Mouse (Mus musculus) liver, embryonic 15.5 days (tissue): ENCODE results near the gene Dusp13. TPM values are rescaled to one million over a fixed set of nuclear protein-coding genes. Genes with fewer than 3 reads are reported as not detected.

Source experiments
- ATAC-seq: fragments of 200-750 bp; cut with Nextera tagmentation; 2 replicates; pipeline ENCODE4 v1.8.0; 2017; ENCODE audit warnings: moderate number of reproducible peaks, mild to moderate bottlenecking, moderate library complexity; ENCODE audit not compliant: insufficient read depth
- H3K27ac ChIP-seq: fragments of 300-500 bp; sonication (generic); replicated peaks from 2 replicates; pipeline ENCODE4 v1.5.1; 2015; ENCODE audit warnings: mild to moderate bottlenecking, inconsistent platforms
- H3K27me3 ChIP-seq: fragments of 300-500 bp; sonication (generic); 2 replicates; pipeline ENCODE4 v1.6.1; 2015; ENCODE audit warnings: mild to moderate bottlenecking, inconsistent platforms
- H3K36me3 ChIP-seq: fragments of 300-500 bp; sonication (generic); replicated peaks from 2 replicates; pipeline ENCODE4 v1.6.1; 2015; ENCODE audit warnings: moderate library complexity, mild to moderate bottlenecking, inconsistent platforms
- H3K4me1 ChIP-seq: fragments of 300-500 bp; sonication (generic); replicated peaks from 2 replicates; pipeline ENCODE4 v1.6.1; 2015; ENCODE audit warnings: inconsistent platforms
- H3K4me2 ChIP-seq: fragments of 300-500 bp; sonication (generic); 2 replicates; pipeline ENCODE4 v1.6.1; 2015; ENCODE audit warnings: moderate library complexity, mild to moderate bottlenecking, inconsistent platforms
- H3K4me3 ChIP-seq: fragments of 300-500 bp; sonication (generic); replicated peaks from 2 replicates; pipeline ENCODE4 v1.5.1; 2015; ENCODE audit warnings: mild to moderate bottlenecking, inconsistent platforms
- H3K9ac ChIP-seq: fragments of 300-500 bp; sonication (generic); 2 replicates; pipeline ENCODE4 v1.6.1; 2015; ENCODE audit warnings: moderate library complexity, mild to moderate bottlenecking, inconsistent platforms
- H3K9me3 ChIP-seq: fragments of 300-500 bp; sonication (generic); replicated peaks from 2 replicates; pipeline ENCODE4 v1.6.1; 2016; ENCODE audit warnings: inconsistent platforms
- WGBS: fragments of 180-500 bp; shearing (Covaris S2); methylation state at CpG from one replicate; pipeline ENCODE4 v1.1.7; 2015; ENCODE audit warnings: mixed read lengths; ENCODE audit not compliant: insufficient replicate concordance; 5-methylcytosine and 5-hydroxymethylcytosine counted together
- polyA plus RNA-seq: library from polyadenylated mRNA; unstranded; fragments of >200 nt; fragmentation: Nextera tagmentation; extraction: Ambion mirVana; gene quantifications from 2 replicates; pipeline ENCODE4 v1.2.1, GENCODE M21; 2015

Dusp13 gene
- 0.16 and 0.18 TPM in 2 replicates for polyA plus RNA-seq

DNA sequence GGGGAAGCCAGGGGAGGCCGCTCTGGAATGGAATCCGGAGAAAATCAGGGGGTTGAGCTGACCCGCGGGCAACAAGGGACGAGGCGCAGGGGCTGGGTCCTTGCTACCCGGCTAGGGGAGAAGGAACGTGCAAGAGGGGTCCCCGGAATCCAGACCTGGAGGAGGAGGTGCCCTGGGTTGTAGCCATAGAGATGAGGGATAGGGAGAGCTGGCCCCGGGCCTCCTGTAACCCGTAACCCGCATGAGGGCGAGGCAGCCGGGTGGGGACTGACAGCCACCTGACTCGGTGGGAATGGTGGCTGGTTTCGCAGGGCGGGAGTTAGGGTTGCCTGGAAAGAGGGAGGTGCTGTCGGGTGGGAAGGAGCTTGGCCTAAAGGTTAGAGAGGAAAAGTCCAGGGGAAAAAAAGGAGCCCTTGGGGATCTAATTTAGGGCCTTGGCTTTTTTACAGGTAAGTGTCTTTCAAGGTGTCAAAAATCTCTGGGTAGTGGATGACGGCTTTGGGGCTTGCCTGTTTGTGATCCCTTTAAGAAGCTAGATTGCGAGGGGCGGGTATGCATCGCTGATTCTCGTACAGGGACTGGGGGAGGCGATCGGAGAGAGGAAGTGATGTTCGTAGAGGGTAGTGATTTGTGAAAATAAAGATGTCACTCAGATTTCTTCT lies at the start of gene Dusp13:
TSS of gene Dusp13 (minus strand) at position 301 of the 662 bp plus-strand sequence.
- under 1% methylated on average over 26 of the region's 26 CpGs for WGBS
- Histone ChIP-seq H3K27ac (peak within 1 kb of the TSS; percentile 79), H3K4me1 (peaks cover 63% of the 10 kb centered on the region), H3K9me3 (no peaks in the 10 kb centered on the region), H3K36me3 (no peaks in the 10 kb centered on the region), H3K27me3 (no peaks in the 10 kb centered on the region), H3K9ac (peak within 1 kb of the TSS; percentile 88), H3K4me2 (peak within 1 kb of the TSS; percentile 87), H3K4me3 (peak within 1 kb of the TSS; percentile 94)
- peak; percentile 78 for ATAC-seq

DNA sequence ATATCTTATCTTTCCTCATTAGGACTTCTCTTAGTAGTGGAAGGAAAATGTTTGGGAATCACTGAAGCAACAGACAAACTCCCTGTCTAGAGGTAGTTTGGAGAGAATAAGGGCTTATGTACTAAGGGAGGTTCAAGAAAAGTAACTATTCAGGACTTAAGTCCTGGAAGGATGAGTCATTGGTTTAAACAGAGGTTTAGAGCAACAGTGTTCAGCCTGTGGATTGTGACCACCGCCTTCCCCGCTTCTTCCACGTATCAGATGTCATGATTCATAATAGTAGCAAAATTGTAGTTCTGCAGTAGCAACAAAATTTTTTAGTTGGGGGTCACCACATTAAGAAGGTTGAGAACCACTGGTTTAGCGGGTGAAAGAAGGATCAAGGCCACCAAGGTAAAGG lies 49.7 kb upstream of the Dusp13 start:
- H3K9me3 ChIP-seq = no peaks in the 10 kb centered on the region
- peaks cover 5% of the 10 kb centered on the region; the same call in 1 of the 2 replicates for H3K36me3 ChIP-seq

DNA sequence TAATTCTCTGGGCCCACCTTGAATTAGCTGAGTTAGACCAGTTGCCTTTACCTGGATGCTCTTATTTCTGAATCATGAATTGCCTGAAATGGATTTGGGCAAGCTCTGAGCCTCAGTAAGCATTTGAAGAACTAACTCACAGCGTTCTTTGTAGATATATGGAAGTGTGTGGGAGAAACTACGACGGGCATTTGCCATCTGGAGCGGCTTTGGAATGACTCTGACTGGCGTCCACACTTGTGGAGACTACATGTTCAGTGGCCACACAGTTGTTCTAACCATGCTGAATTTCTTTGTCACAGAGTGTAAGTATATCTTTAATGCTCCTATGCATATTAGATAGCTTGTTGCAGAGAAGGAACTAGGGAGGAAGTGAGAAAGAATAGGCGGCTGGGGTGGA lies 41.3 kb upstream of the Dusp13 start:
- H3K4me3 ChIP-seq = no peak overlapping the region
- H3K4me1 ChIP-seq = 0 out of 2 replicates have a peak, but pooled peaks cover 4% of the 10 kb centered on the region
- peaks cover 25% of the 10 kb centered on the region for H3K36me3 ChIP-seq
- H3K27me3 ChIP-seq = no peaks in the 10 kb centered on the region
- H3K9ac ChIP-seq = no peak overlapping the region
- H3K9me3 ChIP-seq = no peaks in the 10 kb centered on the region
- no peak for ATAC-seq
- H3K4me2 ChIP-seq = no peak overlapping the region
- WGBS = 85% methylated on average over 6 of the region's 6 CpGs
- no peak overlapping the region for H3K27ac ChIP-seq

More for the DNA sequence above, 49.7 kb upstream of the Dusp13 start:
- H3K4me2 ChIP-seq = no peak overlapping the region
- H3K27me3 ChIP-seq = no peaks in the 10 kb centered on the region
- H3K9ac ChIP-seq = no peak overlapping the region
- no peak overlapping the region for H3K27ac ChIP-seq
- H3K4me3 ChIP-seq = no peak overlapping the region
- no peak for ATAC-seq
- 89% methylated on average over 4 of the region's 4 CpGs for WGBS
- H3K4me1 ChIP-seq = no peaks in the 10 kb centered on the region

DNA sequence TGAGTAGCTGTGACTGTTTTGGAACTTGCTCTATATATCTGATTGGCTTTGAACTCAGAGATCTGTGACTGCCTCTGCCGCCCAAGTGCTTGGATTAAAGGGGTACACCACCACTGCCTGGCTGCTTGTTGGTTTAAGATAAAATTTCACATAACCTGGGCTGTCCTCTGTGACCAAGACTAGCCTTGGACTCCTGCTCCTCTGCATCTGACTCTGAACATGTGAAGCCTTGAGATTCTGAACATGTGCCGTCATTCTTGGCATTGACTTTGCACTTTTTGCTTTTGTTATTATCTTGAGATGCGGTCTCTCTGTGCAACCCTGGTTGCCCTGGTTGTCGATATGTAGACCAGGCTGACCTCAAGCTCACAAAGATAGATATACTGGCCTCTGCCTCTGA lies 40.7 kb upstream of the Dusp13 start:
- H3K9me3 ChIP-seq = no peaks in the 10 kb centered on the region
- WGBS = 59% methylated on average over 4 of the region's 4 CpGs

DNA sequence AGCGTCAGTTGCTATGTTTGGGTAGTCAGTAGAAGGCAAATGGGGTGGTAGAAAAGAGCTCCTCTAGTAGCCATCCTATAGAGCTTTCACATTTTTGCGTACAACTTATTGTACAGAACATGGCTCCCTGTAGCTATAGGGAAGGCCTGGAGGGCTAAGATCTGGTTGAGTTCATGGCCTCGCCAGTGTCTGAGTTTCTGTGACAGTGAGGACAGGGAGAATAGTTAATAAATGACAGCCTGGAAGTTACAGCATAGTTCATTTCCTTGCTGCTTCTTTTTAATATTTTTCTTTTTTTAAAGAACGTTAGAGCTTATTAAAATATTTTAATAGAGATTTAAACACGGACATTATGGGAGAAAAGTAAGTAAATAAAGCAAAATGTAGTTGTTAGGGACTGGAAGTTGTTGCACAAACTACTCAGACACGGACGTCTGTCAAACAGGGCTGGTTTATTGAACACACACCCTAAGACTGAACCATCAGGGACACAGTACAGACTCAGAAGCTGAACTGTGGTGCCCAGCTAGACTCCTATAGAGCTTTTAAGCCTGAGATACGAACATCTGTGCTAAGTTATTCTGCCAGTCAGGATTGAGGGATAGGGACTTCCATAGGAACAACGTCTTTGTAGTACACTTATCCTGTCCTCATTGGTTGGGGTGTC lies 39.7 kb upstream of the Dusp13 start:
- ATAC-seq = no peak
- Histone ChIP-seq H3K36me3 (peaks cover 29% of the 10 kb centered on the region), H3K27me3 (no peaks in the 10 kb centered on the region), H3K27ac (0 out of 2 replicates have a peak overlapping the region, but pooled peaks have one; percentile 45), H3K4me3 (no peak overlapping the region), H3K9me3 (no peaks in the 10 kb centered on the region), H3K4me1 (0 out of 2 replicates have a peak, but pooled peaks cover 4% of the 10 kb centered on the region), H3K9ac (no peak overlapping the region), H3K4me2 (no peak overlapping the region)
- WGBS = 71% methylated on average over 9 of the region's 9 CpGs

More for the DNA sequence above, 40.7 kb upstream of the Dusp13 start:
- no peak overlapping the region for H3K27ac ChIP-seq
- H3K4me3 ChIP-seq = no peak overlapping the region
- no peaks in the 10 kb centered on the region for H3K27me3 ChIP-seq
- no peak overlapping the region for H3K4me2 ChIP-seq
- ATAC-seq = no peak
- peaks cover 26% of the 10 kb centered on the region for H3K36me3 ChIP-seq
- no peak overlapping the region for H3K9ac ChIP-seq
- 0 out of 2 replicates have a peak, but pooled peaks cover 4% of the 10 kb centered on the region for H3K4me1 ChIP-seq

DNA sequence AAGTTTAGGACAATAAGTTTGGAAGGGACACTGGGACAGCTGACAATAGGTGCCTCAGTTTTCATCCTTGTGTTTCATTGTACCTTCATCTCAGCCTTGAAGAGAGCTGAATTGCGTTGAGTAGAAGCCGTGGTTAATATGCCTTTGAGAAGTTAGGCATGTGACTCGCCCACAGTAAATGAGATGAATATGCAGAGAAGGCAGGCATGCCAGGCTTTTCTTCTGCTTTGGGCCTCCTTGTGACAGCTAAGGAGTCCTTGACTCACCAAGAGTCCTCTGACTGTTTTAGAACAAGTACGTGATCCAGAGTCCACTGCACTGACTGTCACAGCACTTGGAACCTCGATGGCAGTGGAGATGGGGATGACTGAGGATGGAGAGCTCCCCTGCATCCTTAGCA lies 37.1 kb upstream of the Dusp13 start:
- no peaks in the 10 kb centered on the region for H3K27me3 ChIP-seq
- no peak overlapping the region for H3K27ac ChIP-seq
- 80% methylated on average over 5 of the region's 5 CpGs for WGBS
- no peak overlapping the region for H3K4me2 ChIP-seq
- peaks cover 21% of the 10 kb centered on the region for H3K36me3 ChIP-seq
- no peak overlapping the region for H3K9ac ChIP-seq
- no peak overlapping the region for H3K4me3 ChIP-seq
- 0 out of 2 replicates have a peak, but pooled peaks cover 4% of the 10 kb centered on the region for H3K4me1 ChIP-seq
- no peaks in the 10 kb centered on the region for H3K9me3 ChIP-seq
- ATAC-seq = no peak

DNA sequence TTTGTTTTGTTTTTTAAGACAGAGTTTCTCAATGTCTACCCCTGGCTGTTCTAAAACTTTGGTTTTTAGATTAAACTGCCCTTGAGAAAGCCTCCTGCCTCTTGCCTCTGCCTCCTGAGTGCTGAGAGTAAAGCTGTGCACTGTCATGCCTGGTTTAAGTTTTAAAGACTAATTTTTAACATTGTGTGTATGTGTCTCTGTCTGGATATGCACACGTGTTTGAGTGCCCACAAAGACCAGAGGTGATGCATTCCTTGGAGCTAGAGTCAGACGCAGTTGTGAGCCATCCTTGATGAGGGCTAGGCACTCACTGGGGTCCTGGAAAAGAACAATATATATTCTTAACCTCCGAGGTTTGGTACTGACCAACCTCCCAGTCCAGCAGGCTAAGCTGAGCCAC lies 36.4 kb upstream of the Dusp13 start:
- no peak overlapping the region for H3K9ac ChIP-seq
- ATAC-seq = no peak
- no peak overlapping the region for H3K27ac ChIP-seq
- H3K36me3 ChIP-seq = peaks cover 13% of the 10 kb centered on the region
- no peaks in the 10 kb centered on the region for H3K27me3 ChIP-seq
- H3K9me3 ChIP-seq = no peaks in the 10 kb centered on the region
- H3K4me3 ChIP-seq = no peak overlapping the region
- no peak overlapping the region for H3K4me2 ChIP-seq
- 71% methylated on average over 3 of the region's 3 CpGs for WGBS
- H3K4me1 ChIP-seq = 0 out of 2 replicates have a peak, but pooled peaks cover 4% of the 10 kb centered on the region

DNA sequence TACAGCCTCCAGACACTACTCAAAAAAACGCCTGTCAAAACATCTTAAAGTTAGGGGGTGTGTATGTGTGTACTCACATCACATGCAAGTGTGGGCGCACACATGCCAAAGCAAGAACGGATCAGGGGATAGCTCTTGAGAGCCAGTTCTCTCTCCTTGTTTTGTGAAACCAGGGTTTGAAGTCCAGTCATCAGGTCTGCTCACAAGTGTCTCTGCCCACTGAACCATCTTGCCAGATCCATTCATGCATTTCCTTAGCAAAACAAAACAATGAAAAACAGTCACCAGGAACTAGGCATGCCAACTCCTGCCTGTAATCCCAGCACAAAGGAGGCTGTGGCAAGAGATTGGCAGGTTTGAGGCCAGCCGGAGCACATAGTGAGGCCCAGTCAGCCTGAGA lies 35.5 kb upstream of the Dusp13 start:
- 70% methylated on average over 4 of the region's 4 CpGs for WGBS
- 0 out of 2 replicates have a peak, but pooled peaks cover 4% of the 10 kb centered on the region for H3K4me1 ChIP-seq
- H3K27ac ChIP-seq = no peak overlapping the region
- no peak overlapping the region for H3K4me2 ChIP-seq
- ATAC-seq = no peak
- H3K9ac ChIP-seq = no peak overlapping the region
- H3K36me3 ChIP-seq = peaks cover 10% of the 10 kb centered on the region; the same call in 1 of the 2 replicates
- H3K27me3 ChIP-seq = no peaks in the 10 kb centered on the region
- H3K9me3 ChIP-seq = no peaks in the 10 kb centered on the region
- no peak overlapping the region for H3K4me3 ChIP-seq

DNA sequence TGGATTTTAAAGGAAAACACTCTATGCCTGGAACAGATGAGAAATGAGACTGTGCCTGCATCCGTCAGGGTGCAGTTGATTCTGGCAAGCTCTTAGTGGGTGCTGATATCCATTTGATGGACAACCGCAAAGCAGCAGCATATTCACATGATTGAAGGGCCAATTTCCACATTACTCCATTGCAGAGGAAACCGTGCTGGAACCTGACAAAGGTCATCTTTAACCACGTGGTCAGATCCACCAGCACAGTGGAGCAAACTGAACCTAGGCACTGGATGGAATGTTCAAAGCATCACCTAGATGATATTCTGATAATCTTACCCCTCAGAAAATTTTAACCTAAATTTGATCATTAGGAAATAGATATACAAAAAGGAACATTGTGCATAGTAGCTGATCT lies 25.2 kb upstream of the Dusp13 start:
- no peak overlapping the region for H3K4me2 ChIP-seq
- no peak for ATAC-seq
- no peak overlapping the region for H3K4me3 ChIP-seq
- WGBS = 75% methylated on average over 4 of the region's 4 CpGs
- no peaks in the 10 kb centered on the region for H3K9me3 ChIP-seq
- H3K36me3 ChIP-seq = peaks cover 38% of the 10 kb centered on the region
- no peak overlapping the region for H3K27ac ChIP-seq
- no peak overlapping the region for H3K9ac ChIP-seq
- H3K27me3 ChIP-seq = no peaks in the 10 kb centered on the region
- no peaks in the 10 kb centered on the region for H3K4me1 ChIP-seq

DNA sequence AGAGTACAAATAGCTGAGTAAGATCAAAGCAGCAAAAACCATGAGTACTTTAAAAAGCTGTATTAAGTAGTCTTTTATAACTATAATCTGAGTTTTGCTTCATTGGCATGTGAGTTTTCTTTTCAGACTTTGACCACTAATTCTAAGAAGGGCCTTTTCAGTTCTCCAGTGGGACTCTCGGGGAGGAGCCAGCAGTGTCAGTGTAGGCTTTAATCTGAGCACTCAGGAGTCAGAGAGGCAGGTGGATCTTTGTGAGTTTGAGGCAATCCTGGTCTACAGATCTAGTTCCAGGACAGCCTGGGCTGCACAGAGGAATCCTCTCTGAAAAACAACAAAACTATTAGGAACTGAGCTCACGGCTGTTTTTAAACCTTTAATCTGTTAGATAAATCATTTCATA lies 23.0 kb upstream of the Dusp13 start:
- H3K9me3 ChIP-seq = no peaks in the 10 kb centered on the region
- H3K4me1 ChIP-seq = no peaks in the 10 kb centered on the region
- no peaks in the 10 kb centered on the region for H3K27me3 ChIP-seq
- no peak overlapping the region for H3K4me2 ChIP-seq
- 62% methylated on average over 2 of the region's 2 CpGs for WGBS
- H3K9ac ChIP-seq = no peak overlapping the region
- H3K4me3 ChIP-seq = no peak overlapping the region
- no peak for ATAC-seq
- H3K27ac ChIP-seq = no peak overlapping the region
- peaks cover 21% of the 10 kb centered on the region for H3K36me3 ChIP-seq

DNA sequence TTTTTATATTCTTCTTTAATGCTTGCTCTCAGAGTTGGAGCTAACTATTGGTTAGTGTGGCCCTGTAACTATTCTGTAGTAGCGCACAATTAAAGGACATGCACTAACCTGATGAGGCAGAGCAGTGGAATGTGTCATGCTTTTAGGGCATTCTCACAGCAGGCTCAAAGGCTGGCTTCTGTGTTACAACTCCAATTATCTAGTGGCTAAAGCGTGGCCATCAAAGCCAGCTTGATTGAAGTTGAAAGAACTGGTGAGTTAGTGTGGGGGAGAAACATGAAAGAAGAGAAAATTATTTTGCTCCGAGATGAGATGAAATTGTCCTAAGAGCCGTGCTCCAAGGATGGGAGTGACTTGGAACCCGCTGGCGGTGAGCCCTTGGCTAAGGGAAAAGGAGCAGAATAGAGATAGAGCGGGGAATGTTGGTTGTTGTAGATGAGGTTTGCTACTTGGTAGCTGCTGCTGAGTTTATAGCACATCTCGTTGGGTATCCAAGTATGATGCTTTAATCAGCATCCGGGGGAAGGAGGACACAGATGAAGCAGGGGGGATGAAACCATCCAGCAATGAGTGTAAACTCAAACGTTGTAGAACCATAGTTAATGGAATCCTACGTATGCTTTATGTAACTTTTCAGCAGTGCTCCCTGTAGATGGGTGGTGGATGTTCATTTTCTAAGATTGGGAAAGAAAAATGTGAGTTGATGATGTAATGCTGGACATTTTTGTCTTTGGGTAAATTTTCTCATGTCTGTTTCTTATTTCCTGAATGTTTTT lies 21.7 kb upstream of the Dusp13 start:
- H3K4me3 ChIP-seq = no peak overlapping the region
- 80% methylated on average over 11 of the region's 11 CpGs for WGBS
- ATAC-seq = no peak
- peaks cover 13% of the 10 kb centered on the region for H3K36me3 ChIP-seq
- no peak overlapping the region for H3K27ac ChIP-seq
- H3K4me1 ChIP-seq = peaks cover 4% of the 10 kb centered on the region; the same call in 1 of the 2 replicates
- H3K9me3 ChIP-seq = no peaks in the 10 kb centered on the region
- H3K9ac ChIP-seq = no peak overlapping the region
- H3K27me3 ChIP-seq = no peaks in the 10 kb centered on the region
- no peak overlapping the region for H3K4me2 ChIP-seq
